Mouse (Mus musculus) cerebellum, adult 2 months (tissue): ENCODE data around the gene Vps13d. TPM values are rescaled to one million over a fixed set of nuclear protein-coding genes. Genes with fewer than 3 reads are reported as not detected.

Source experiments
- DNase-seq, 2 experiments: peaks; one replicate each; pipeline ENCODE4 v3.0.0; 2021
- H3K27ac ChIP-seq: fragments of 200-500 bp; 2 replicates; pipeline ENCODE4 v1.5.1; 2012; ENCODE audit warnings: low read length, control low read depth, inconsistent platforms; ENCODE audit not compliant: insufficient read depth
- H3K27me3 ChIP-seq: fragments of 200-500 bp; 2 replicates; pipeline ENCODE4 v1.6.1; 2012; ENCODE audit warnings: inconsistent platforms, mild to moderate bottlenecking, low read length, moderate library complexity; ENCODE audit not compliant: control insufficient read depth, insufficient read depth
- H3K4me1 ChIP-seq: fragments of 200-500 bp; 2 replicates; pipeline ENCODE4 v1.6.1; 2011; ENCODE audit warnings: low read length; ENCODE audit not compliant: control insufficient read depth, insufficient read depth
- H3K4me3 ChIP-seq: fragments of 200-500 bp; replicated peaks from 2 replicates; pipeline ENCODE3; 2011; ENCODE audit warnings: mild to moderate bottlenecking, low read depth, low read length, control low read depth; ENCODE audit not compliant: insufficient read depth
- CTCF ChIP-seq: fragments of 200-500 bp; IDR thresholded peaks from 2 replicates; pipeline ENCODE4 v1.5.1; 2011; ENCODE audit warnings: low read depth, mild to moderate bottlenecking, control low read depth, low read length, moderate library complexity, borderline replicate concordance; ENCODE audit not compliant: insufficient read depth
- POLR2A ChIP-seq: fragments of 200-500 bp; IDR thresholded peaks from 2 replicates; pipeline ENCODE4 v1.6.1; 2011; ENCODE audit warnings: low read length, control low read depth, borderline replicate concordance; ENCODE audit not compliant: insufficient read depth
- WGBS: fragments of 180-500 bp; shearing (Covaris S2); methylation state at CpG from one replicate; pipeline ENCODE4 v1.1.7; 2018; 5-methylcytosine and 5-hydroxymethylcytosine counted together
- polyA plus RNA-seq: library from polyadenylated mRNA; depleted of rRNA; stranded (reverse); fragments of >200 nt; gene quantifications from 2 replicates; pipeline ENCODE4 v1.2.3, GENCODE M21; 2012

The Vps13d gene
- polyA plus RNA-seq, 1 experiment = 51.9 TPM

GRCm38 (mm10) chr4:145151103-145151486 is 43.7 kb downstream of the Vps13d start:
- WGBS = 100% methylated on average over 1 of the region's 1 CpGs

GRCm38 (mm10) chr4:145150345-145151102 is 44.3 kb downstream of the Vps13d start:
- peak; percentile 26 to 54 for DNase-seq
- H3K4me3 ChIP-seq = no peak overlapping the region
- H3K4me1 ChIP-seq = peaks cover 3% of the 10 kb centered on the region; the same call in 1 of the 2 replicates
- H3K27me3 ChIP-seq = no peaks in the 10 kb centered on the region
- H3K27ac ChIP-seq = no peak overlapping the region
- 26% methylated on average over 5 of the region's 5 CpGs for WGBS
- no peak for TF ChIP-seq POLR2A
- no peak for TF ChIP-seq CTCF

More at GRCm38 (mm10) chr4:145151103-145151486, 43.7 kb downstream of the Vps13d start:
- no peak overlapping the region for H3K27ac ChIP-seq
- no peaks in the 10 kb centered on the region for H3K27me3 ChIP-seq
- H3K4me1 ChIP-seq = peaks cover 3% of the 10 kb centered on the region; the same call in 1 of the 2 replicates
- no peak for TF ChIP-seq POLR2A
- no peak for DNase-seq
- H3K4me3 ChIP-seq = no peak overlapping the region

GRCm38 (mm10) chr4:145147006-145147961 is 47.5 kb downstream of the Vps13d start:
- 82% methylated on average over 5 of the region's 5 CpGs for WGBS
- peaks cover 3% of the 10 kb centered on the region; the same call in 1 of the 2 replicates for H3K4me1 ChIP-seq
- no peaks in the 10 kb centered on the region for H3K27me3 ChIP-seq
- DNase-seq = no peak
- TF ChIP-seq CTCF (no peak), POLR2A (no peak)
- no peak overlapping the region for H3K27ac ChIP-seq
- H3K4me3 ChIP-seq = no peak overlapping the region

GRCm38 (mm10) chr4:145143533-145143932 is 51.3 kb downstream of the Vps13d start:
- H3K27me3 ChIP-seq = no peaks in the 10 kb centered on the region
- TF ChIP-seq CTCF = no peak
- TF ChIP-seq POLR2A = no peak
- no peak overlapping the region for H3K4me3 ChIP-seq
- no peaks in the 10 kb centered on the region for H3K4me1 ChIP-seq
- 86% methylated on average over 5 of the region's 5 CpGs for WGBS
- no peak overlapping the region for H3K27ac ChIP-seq
- DNase-seq = no peak

- no peak for DNase-seq
- Histone ChIP-seq H3K27me3 (no peaks in the 10 kb centered on the region), H3K4me3 (no peak overlapping the region), H3K27ac (no peak overlapping the region), H3K4me1 (no peaks in the 10 kb centered on the region)
- TF ChIP-seq CTCF (no peak), POLR2A (no peak)
- 92% methylated on average over 1 of the region's 1 CpGs for WGBS
Measured at GRCm38 (mm10) chr4:145136705-145137104, 58.1 kb downstream of the Vps13d start.

GRCm38 (mm10) chr4:145135473-145135872 is 59.3 kb downstream of the Vps13d start:
- Histone ChIP-seq H3K4me1 (no peaks in the 10 kb centered on the region; the same call in 1 of the 2 replicates), H3K27me3 (no peaks in the 10 kb centered on the region), H3K4me3 (no peak overlapping the region), H3K27ac (no peak overlapping the region)
- no peak for DNase-seq
- TF ChIP-seq POLR2A (no peak), CTCF (no peak)
- WGBS = 91% methylated on average over 4 of the region's 4 CpGs

GRCm38 (mm10) chr4:145130772-145131171 is 64.0 kb downstream of the Vps13d start:
- no peak for TF ChIP-seq CTCF
- TF ChIP-seq POLR2A = no peak
- no peak for DNase-seq
- Histone ChIP-seq H3K4me3 (no peak overlapping the region), H3K27ac (no peak overlapping the region), H3K27me3 (no peaks in the 10 kb centered on the region), H3K4me1 (no peaks in the 10 kb centered on the region; the same call in 1 of the 2 replicates)
- 93% methylated on average over 1 of the region's 1 CpGs for WGBS

GRCm38 (mm10) chr4:145129956-145130548 is 64.8 kb downstream of the Vps13d start:
- no peak for TF ChIP-seq POLR2A
- TF ChIP-seq CTCF = no peak
- DNase-seq = peak; percentile 67 to 76
- no peak overlapping the region for H3K27ac ChIP-seq

More at GRCm38 (mm10) chr4:145129956-145130548, 64.8 kb downstream of the Vps13d start:
- Histone ChIP-seq H3K27me3 (no peaks in the 10 kb centered on the region), H3K4me1 (no peaks in the 10 kb centered on the region; the same call in 1 of the 2 replicates), H3K4me3 (no peak overlapping the region)
